Mouse (Mus musculus) kidney, embryonic 16.5 days (tissue): ENCODE data around the gene Ncam1. TPM values are rescaled to one million over a fixed set of nuclear protein-coding genes. Genes with fewer than 3 reads are reported as not detected.

Experiments
- ATAC-seq: fragments of 200-750 bp; cut with Nextera tagmentation; 2 replicates; pipeline ENCODE4 v1.8.0; 2017; ENCODE audit warnings: moderate TSS enrichment; ENCODE audit not compliant: low FRiP score, low TSS enrichment
- H3K27ac ChIP-seq: fragments of 300-500 bp; sonication (generic); 2 replicates; pipeline ENCODE4 v1.5.1; 2014; ENCODE audit warnings: low read length
- H3K27me3 ChIP-seq: fragments of 300-500 bp; sonication (generic); 2 replicates; pipeline ENCODE4 v1.6.1; 2014; ENCODE audit warnings: low read length, control low read depth, mixed read lengths; ENCODE audit not compliant: insufficient read depth
- H3K36me3 ChIP-seq: fragments of 300-500 bp; sonication (generic); 2 replicates; pipeline ENCODE4 v1.6.1; 2014; ENCODE audit warnings: low read length, control low read depth, mixed read lengths; ENCODE audit not compliant: insufficient read depth
- H3K4me1 ChIP-seq: fragments of 300-500 bp; sonication (generic); 2 replicates; pipeline ENCODE4 v1.6.1; 2014; ENCODE audit warnings: low read length, control low read depth, mixed read lengths; ENCODE audit not compliant: insufficient read depth
- H3K4me2 ChIP-seq: fragments of 300-500 bp; sonication (generic); replicated peaks from 2 replicates; pipeline ENCODE4 v1.6.1; 2014; ENCODE audit warnings: low read depth, low read length
- H3K4me3 ChIP-seq: fragments of 300-500 bp; sonication (generic); 2 replicates; pipeline ENCODE4 v1.5.1; 2014; ENCODE audit warnings: mild to moderate bottlenecking, low read length
- H3K9ac ChIP-seq: fragments of 300-500 bp; sonication (generic); replicated peaks from 2 replicates; pipeline ENCODE4 v1.6.1; 2014; ENCODE audit warnings: low read length
- H3K9me3 ChIP-seq: fragments of 300-500 bp; sonication (generic); 2 replicates; pipeline ENCODE4 v1.6.1; 2016; ENCODE audit warnings: low read length, control low read depth
- WGBS: fragments of 180-500 bp; shearing (Covaris S2); extraction: QIAGEN DNeasy Blood & Tissue Kit; methylation state at CpG from one replicate; pipeline ENCODE4 v1.1.7; 2014; 5-methylcytosine and 5-hydroxymethylcytosine counted together
- polyA plus RNA-seq: library from polyadenylated mRNA; unstranded; fragments of >200 nt; fragmentation: Nextera tagmentation; extraction: Ambion mirVana; gene quantifications from 2 replicates; pipeline ENCODE4 v1.2.1, GENCODE M21; 2015

Ncam1 gene
- polyA plus RNA-seq, 1 experiment from 2014 or later = 137 TPM

- no peaks in the 10 kb centered on the region for H3K27me3 ChIP-seq
- no peak overlapping the region for H3K4me3 ChIP-seq
- no peak overlapping the region for H3K27ac ChIP-seq
- H3K4me1 ChIP-seq = no peaks in the 10 kb centered on the region
- no peak overlapping the region for H3K9ac ChIP-seq
- 92% methylated on average over 3 of the region's 3 CpGs for WGBS
- H3K9me3 ChIP-seq = no peaks in the 10 kb centered on the region
- peaks cover 54% of the 10 kb centered on the region for H3K36me3 ChIP-seq
- no peak for ATAC-seq
- no peak overlapping the region for H3K4me2 ChIP-seq
These were observed 289.6 kb downstream of the Ncam1 start for GRCm38 (mm10) chr9:49509094-49509493.

- H3K4me2 ChIP-seq = no peak overlapping the region
- ATAC-seq = no peak
- no peak overlapping the region for H3K4me3 ChIP-seq
- H3K4me1 ChIP-seq = no peaks in the 10 kb centered on the region
- WGBS = 87% methylated on average over 9 of the region's 9 CpGs
- no peak overlapping the region for H3K9ac ChIP-seq
- H3K27ac ChIP-seq = no peak overlapping the region
- peaks cover 52% of the 10 kb centered on the region for H3K36me3 ChIP-seq
- no peaks in the 10 kb centered on the region for H3K27me3 ChIP-seq
- H3K9me3 ChIP-seq = no peaks in the 10 kb centered on the region
These were observed 290.7 kb downstream of the Ncam1 start for GRCm38 (mm10) chr9:49507829-49508585.

GRCm38 (mm10) chr9:49504658-49505057 is 294.1 kb downstream of the Ncam1 start:
- 80% methylated on average over 5 of the region's 5 CpGs for WGBS
- no peak for ATAC-seq
- H3K9ac ChIP-seq = no peak overlapping the region

GRCm38 (mm10) chr9:49502245-49502644 is 296.5 kb downstream of the Ncam1 start:
- no peak overlapping the region for H3K4me2 ChIP-seq
- peaks cover 20% of the 10 kb centered on the region for H3K36me3 ChIP-seq
- no peaks in the 10 kb centered on the region for H3K9me3 ChIP-seq
- H3K27ac ChIP-seq = no peak overlapping the region
- no peaks in the 10 kb centered on the region for H3K27me3 ChIP-seq
- H3K9ac ChIP-seq = no peak overlapping the region
- H3K4me1 ChIP-seq = no peaks in the 10 kb centered on the region
- H3K4me3 ChIP-seq = no peak overlapping the region
- 91% methylated on average over 4 of the region's 4 CpGs for WGBS
- no peak for ATAC-seq

More at GRCm38 (mm10) chr9:49504658-49505057, 294.1 kb downstream of the Ncam1 start:
- Histone ChIP-seq H3K4me3 (no peak overlapping the region), H3K27ac (no peak overlapping the region), H3K4me2 (no peak overlapping the region), H3K27me3 (no peaks in the 10 kb centered on the region), H3K4me1 (no peaks in the 10 kb centered on the region), H3K9me3 (no peaks in the 10 kb centered on the region), H3K36me3 (peaks cover 42% of the 10 kb centered on the region)

GRCm38 (mm10) chr9:49499878-49500277 is 298.8 kb downstream of the Ncam1 start:
- no peaks in the 10 kb centered on the region for H3K27me3 ChIP-seq
- no peak for ATAC-seq
- H3K27ac ChIP-seq = no peak overlapping the region
- H3K9ac ChIP-seq = no peak overlapping the region
- H3K4me2 ChIP-seq = no peak overlapping the region
- no peak overlapping the region for H3K4me3 ChIP-seq
- no peaks in the 10 kb centered on the region for H3K36me3 ChIP-seq
- H3K9me3 ChIP-seq = no peaks in the 10 kb centered on the region
- 90% methylated on average over 2 of the region's 2 CpGs for WGBS
- H3K4me1 ChIP-seq = no peaks in the 10 kb centered on the region

- no peak overlapping the region for H3K27ac ChIP-seq
These were observed 304.6 kb downstream of the Ncam1 start for GRCm38 (mm10) chr9:49493979-49494649.

GRCm38 (mm10) chr9:49490609-49491008 is 308.1 kb downstream of the Ncam1 start:
- WGBS = 67% methylated on average over 4 of the region's 4 CpGs
- no peak overlapping the region for H3K9ac ChIP-seq
- no peak overlapping the region for H3K4me3 ChIP-seq
- no peaks in the 10 kb centered on the region for H3K9me3 ChIP-seq
- no peak overlapping the region for H3K4me2 ChIP-seq
- no peak for ATAC-seq
- no peaks in the 10 kb centered on the region for H3K27me3 ChIP-seq
- no peak overlapping the region for H3K27ac ChIP-seq
- H3K36me3 ChIP-seq = no peaks in the 10 kb centered on the region
- no peaks in the 10 kb centered on the region for H3K4me1 ChIP-seq

More at GRCm38 (mm10) chr9:49493979-49494649, 304.6 kb downstream of the Ncam1 start:
- 2% methylated on average over 4 of the region's 4 CpGs for WGBS
- H3K4me3 ChIP-seq = no peak overlapping the region
- peak overlapping the region; percentile 45; the same call in 1 of the 2 replicates for H3K9ac ChIP-seq
- 0 out of 2 replicates have a peak, but pooled peaks have one; percentile 47 for ATAC-seq
- no peaks in the 10 kb centered on the region for H3K4me1 ChIP-seq
- H3K36me3 ChIP-seq = no peaks in the 10 kb centered on the region
- H3K9me3 ChIP-seq = no peaks in the 10 kb centered on the region
- H3K4me2 ChIP-seq = no peak overlapping the region
- no peaks in the 10 kb centered on the region for H3K27me3 ChIP-seq

GRCm38 (mm10) chr9:49488912-49489895 is 309.5 kb downstream of the Ncam1 start:
- ATAC-seq = no peak
- no peaks in the 10 kb centered on the region for H3K9me3 ChIP-seq
- 35% methylated on average over 16 of the region's 16 CpGs for WGBS
- peak overlapping the region; percentile 34; the same call in 1 of the 2 replicates for H3K4me2 ChIP-seq
- H3K9ac ChIP-seq = no peak overlapping the region
- no peaks in the 10 kb centered on the region for H3K27me3 ChIP-seq
- no peaks in the 10 kb centered on the region for H3K36me3 ChIP-seq
- H3K4me3 ChIP-seq = no peak overlapping the region
- no peak overlapping the region for H3K27ac ChIP-seq
- peaks cover 8% of the 10 kb centered on the region for H3K4me1 ChIP-seq

- Histone ChIP-seq H3K36me3 (no peaks in the 10 kb centered on the region), H3K4me1 (peaks cover 8% of the 10 kb centered on the region), H3K4me3 (no peak overlapping the region), H3K27ac (no peak overlapping the region), H3K4me2 (no peak overlapping the region), H3K9me3 (no peaks in the 10 kb centered on the region), H3K27me3 (no peaks in the 10 kb centered on the region), H3K9ac (no peak overlapping the region)
- no peak for ATAC-seq
- WGBS = 81% methylated on average over 7 of the region's 7 CpGs
These were observed 310.5 kb downstream of the Ncam1 start for GRCm38 (mm10) chr9:49488258-49488657.
